Mouse (Mus musculus) adrenal gland, postnatal 10 days (tissue): Measurements from ENCODE around the gene Acot5. TPM values are rescaled to one million over a fixed set of nuclear protein-coding genes. Genes with fewer than 3 reads are reported as not detected.

Source experiments
- total RNA-seq, 2 experiments: library from RNA; stranded (reverse); gene quantifications; 2 replicates each; pipeline ENCODE4 v1.2.3; 2021

The Acot5 gene
- total RNA-seq, 2 experiments from 2014 or later: 0.27 to 0.84 TPM

Other genes with a start within 250 kb of the Acot5 start
- gene Numb, start 147.4 kb upstream of the Acot5 start, total RNA-seq: 10 to 100 TPM; 44.4 to 51.7 TPM
- 10 to 100 TPM; 12.1 to 17.8 TPM for gene Riox1, start 118.7 kb upstream of the Acot5 start, total RNA-seq
- not detected for gene Heatr4, start 84.5 kb upstream of the Acot5 start, total RNA-seq
- gene Acot2, start 81.5 kb upstream of the Acot5 start, total RNA-seq: 10 to 100 TPM; 52.7 to 57.5 TPM
- 10 to 100 TPM; 19.9 to 20.0 TPM for gene Acot1, start 59.8 kb upstream of the Acot5 start, total RNA-seq
- 1 to 10 TPM; 6.2 to 7.8 TPM for gene Acot4, start 30.9 kb upstream of the Acot5 start, total RNA-seq
- gene Gm49366, start 30.4 kb upstream of the Acot5 start, total RNA-seq: not detected
- 1 to 10 TPM; 2.5 to 3.4 TPM for gene Acot3, start 17.2 kb upstream of the Acot5 start, total RNA-seq
- 1 to 10 TPM; 4.8 to 5.3 TPM for gene Acot6, start 31.3 kb downstream of the Acot5 start, total RNA-seq
- 10 to 100 TPM; 13.1 to 13.2 TPM for gene Dnal1, start 45.0 kb downstream of the Acot5 start, total RNA-seq
- gene Pnma1, start 79.2 kb downstream of the Acot5 start, total RNA-seq: under 1 TPM; 0.30 to 0.61 TPM
- gene Elmsan1, start 149.6 kb downstream of the Acot5 start, total RNA-seq: 10 to 100 TPM; 19.2 to 24.9 TPM
- 100 to 1,000 TPM; 141 to 155 TPM for gene Ptgr2, start 215.9 kb downstream of the Acot5 start, total RNA-seq
- gene Zfp410, start 247.5 kb downstream of the Acot5 start, total RNA-seq: 10 to 100 TPM; 38.2 to 48.8 TPM